Mouse (Mus musculus) limb, embryonic 10.5 days (tissue): ENCODE measurements at regions not wholly inside any gene's neighbourhood (a gene's known extent, or its start where the extent isn't known, plus 50 kb on each side); places are given as distances from the start of the nearest gene placed in this dataset.

Source experiments
- DNase-seq: peaks from one replicate; pipeline ENCODE4 v3.0.0-alpha.2; 2017; ENCODE audit warnings: low spot score
- H3K27ac ChIP-seq: fragments of 300-500 bp; sonication (generic); 2 replicates; pipeline ENCODE4 v1.5.1; 2016; ENCODE audit warnings: mild to moderate bottlenecking
- H3K27me3 ChIP-seq: fragments of 300-500 bp; sonication (generic); 2 replicates; pipeline ENCODE4 v1.6.1; 2016; ENCODE audit warnings: low read depth, mild to moderate bottlenecking; ENCODE audit not compliant: poor library complexity, severe bottlenecking
- H3K36me3 ChIP-seq: fragments of 300-500 bp; sonication (generic); 2 replicates; pipeline ENCODE4 v1.6.1; 2016; ENCODE audit warnings: mild to moderate bottlenecking, moderate library complexity
- H3K4me1 ChIP-seq: fragments of 300-500 bp; sonication (generic); 2 replicates; pipeline ENCODE4 v1.6.1; 2016
- H3K4me3 ChIP-seq: fragments of 300-500 bp; sonication (generic); 2 replicates; pipeline ENCODE4 v1.5.1; 2016; ENCODE audit warnings: mild to moderate bottlenecking, moderate library complexity
- H3K9me3 ChIP-seq: fragments of 300-500 bp; sonication (generic); replicated peaks from 2 replicates; pipeline ENCODE4 v1.6.1; 2016; ENCODE audit warnings: mild to moderate bottlenecking
- WGBS: fragments of 180-500 bp; shearing (Covaris S2); methylation state at CpG from one replicate; pipeline ENCODE4 v1.1.7; 2016; 5-methylcytosine and 5-hydroxymethylcytosine counted together

DNA sequence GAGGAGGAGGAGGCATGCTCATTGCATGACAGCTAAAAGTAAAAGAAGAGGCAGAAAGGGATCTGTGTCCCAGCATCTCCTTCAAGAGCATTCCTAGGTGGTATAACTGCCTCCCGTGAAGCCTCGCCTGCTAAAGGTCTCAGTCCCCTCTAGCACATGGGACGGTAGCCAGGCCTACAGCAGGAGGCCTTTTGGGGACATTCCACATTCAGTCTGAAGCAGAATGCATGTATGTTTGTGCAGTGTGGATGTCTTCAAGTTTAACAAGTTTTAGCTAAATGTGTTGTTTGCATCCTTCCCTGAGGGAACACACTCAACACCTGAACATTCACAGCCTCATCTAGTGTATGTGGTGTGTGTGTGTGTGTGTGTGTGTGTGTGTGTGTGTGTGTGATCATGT is 64.8 kb upstream of the Gm11983 start:
- Histone ChIP-seq H3K9me3 (no peaks in the 10 kb centered on the region), H3K4me1 (peaks cover 24% of the 10 kb centered on the region), H3K27ac (no peak overlapping the region), H3K4me3 (no peak overlapping the region), H3K27me3 (no peaks in the 10 kb centered on the region), H3K36me3 (no peaks in the 10 kb centered on the region)
- 81% methylated on average over 3 of the region's 3 CpGs for WGBS
- no peak for DNase-seq

DNA sequence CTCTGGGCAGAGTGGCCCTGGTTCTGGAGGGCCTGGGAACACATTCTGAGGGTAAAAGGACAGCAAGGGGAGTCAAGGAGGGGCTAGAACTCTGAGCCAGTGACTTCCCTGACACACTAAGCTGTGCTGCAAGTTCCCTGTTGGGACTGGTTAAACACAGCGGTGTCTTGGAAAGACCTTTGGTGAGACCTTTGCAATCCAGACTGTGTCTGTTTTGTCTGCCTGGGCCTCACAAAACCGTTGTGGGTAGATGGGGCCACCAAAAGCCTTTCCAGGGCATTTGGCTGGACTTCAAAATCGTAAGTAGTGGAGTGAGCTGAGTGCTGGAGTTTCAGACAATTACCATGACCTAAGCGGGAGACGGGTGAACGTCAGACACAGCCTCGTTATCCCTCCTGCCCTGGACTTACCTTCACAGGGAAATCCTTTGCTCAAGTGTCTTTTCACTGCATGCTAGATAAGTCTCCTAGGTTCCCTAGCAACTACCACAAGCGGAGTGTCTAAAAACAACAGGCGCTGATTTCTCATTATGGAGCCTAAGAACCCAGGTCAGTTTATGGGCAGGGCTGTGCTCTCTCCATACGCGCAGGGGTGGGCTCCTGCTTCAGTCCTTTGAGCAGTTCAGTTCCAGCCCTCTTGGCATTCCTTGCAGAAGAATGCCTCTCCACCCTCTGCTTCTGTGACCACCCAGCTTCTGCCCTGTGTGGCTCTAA is 63.5 kb upstream of the Gm11983 start:
- peaks cover 24% of the 10 kb centered on the region for H3K4me1 ChIP-seq
- H3K27me3 ChIP-seq = no peaks in the 10 kb centered on the region
- no peaks in the 10 kb centered on the region for H3K36me3 ChIP-seq
- no peak overlapping the region for H3K4me3 ChIP-seq
- peak overlapping the region; percentile 66 for H3K27ac ChIP-seq
- H3K9me3 ChIP-seq = no peaks in the 10 kb centered on the region
- WGBS = 66% methylated on average over 11 of the region's 11 CpGs
- no peak for DNase-seq

DNA sequence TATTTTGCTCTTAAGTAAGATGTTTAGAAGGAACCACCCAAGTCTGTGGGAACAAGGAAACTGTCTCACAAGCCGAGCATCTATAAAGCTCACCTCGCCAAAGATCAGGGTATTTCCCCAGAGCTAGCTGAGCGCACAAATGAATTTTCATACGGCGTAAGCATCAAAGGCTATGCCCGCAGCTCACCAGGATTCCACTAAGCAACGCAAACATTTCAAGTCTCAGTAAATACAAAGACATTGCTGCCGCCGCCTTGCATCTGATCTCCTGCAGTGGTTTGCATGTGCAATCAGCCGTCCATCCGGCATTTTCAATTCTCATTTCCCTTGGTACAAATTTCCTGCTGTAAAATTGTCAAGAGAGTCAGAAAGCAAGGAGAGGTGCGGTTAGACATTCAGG is 62.9 kb upstream of the Gm11983 start:
- Histone ChIP-seq H3K4me3 (no peak overlapping the region), H3K27me3 (no peaks in the 10 kb centered on the region), H3K36me3 (no peaks in the 10 kb centered on the region), H3K27ac (peak overlapping the region; percentile 66; the same call in 1 of the 2 replicates), H3K4me1 (peaks cover 23% of the 10 kb centered on the region), H3K9me3 (no peaks in the 10 kb centered on the region)
- WGBS = 73% methylated on average over 12 of the region's 12 CpGs
- DNase-seq = no peak

DNA sequence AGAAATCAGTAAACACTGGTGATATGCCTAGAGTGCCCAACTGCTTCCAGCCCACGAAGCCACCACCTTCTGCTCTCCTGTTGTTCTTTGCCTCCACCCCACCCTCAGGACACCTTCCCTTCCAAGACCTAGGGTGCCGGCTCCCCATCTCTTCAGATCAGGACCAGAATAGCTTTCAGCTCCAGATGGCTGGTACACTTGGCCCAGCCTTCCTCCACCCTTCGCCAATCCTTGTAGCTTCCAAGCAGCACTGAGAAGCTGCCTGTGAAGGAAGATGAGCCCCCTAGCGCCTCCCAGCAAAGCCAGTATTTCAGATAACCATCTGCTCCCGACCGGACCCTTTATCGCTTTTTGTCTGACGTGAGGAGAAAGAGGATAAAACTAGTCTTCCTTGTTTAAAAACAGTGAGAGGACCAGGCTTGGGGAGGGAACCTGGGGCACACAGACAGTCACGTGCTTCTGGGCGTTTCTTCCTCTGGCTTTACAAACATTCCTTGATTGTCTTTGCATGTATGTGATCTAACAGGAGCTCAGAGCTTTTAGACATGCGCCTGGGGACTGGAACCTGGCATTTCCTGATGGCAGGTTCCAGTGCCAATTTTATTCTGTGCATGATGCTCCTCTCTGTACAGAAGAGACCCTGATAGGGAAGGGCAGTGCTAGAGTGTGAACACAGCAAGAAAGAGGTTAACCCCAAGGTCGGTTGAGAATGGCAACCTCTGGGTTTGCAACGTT is 62.0 kb upstream of the Gm11983 start:
- H3K27ac ChIP-seq = no peak overlapping the region
- DNase-seq = no peak
- 78% methylated on average over 13 of the region's 13 CpGs for WGBS
- H3K4me1 ChIP-seq = peaks cover 32% of the 10 kb centered on the region
- no peaks in the 10 kb centered on the region for H3K36me3 ChIP-seq
- H3K27me3 ChIP-seq = no peaks in the 10 kb centered on the region
- no peaks in the 10 kb centered on the region for H3K9me3 ChIP-seq
- no peak overlapping the region for H3K4me3 ChIP-seq

DNA sequence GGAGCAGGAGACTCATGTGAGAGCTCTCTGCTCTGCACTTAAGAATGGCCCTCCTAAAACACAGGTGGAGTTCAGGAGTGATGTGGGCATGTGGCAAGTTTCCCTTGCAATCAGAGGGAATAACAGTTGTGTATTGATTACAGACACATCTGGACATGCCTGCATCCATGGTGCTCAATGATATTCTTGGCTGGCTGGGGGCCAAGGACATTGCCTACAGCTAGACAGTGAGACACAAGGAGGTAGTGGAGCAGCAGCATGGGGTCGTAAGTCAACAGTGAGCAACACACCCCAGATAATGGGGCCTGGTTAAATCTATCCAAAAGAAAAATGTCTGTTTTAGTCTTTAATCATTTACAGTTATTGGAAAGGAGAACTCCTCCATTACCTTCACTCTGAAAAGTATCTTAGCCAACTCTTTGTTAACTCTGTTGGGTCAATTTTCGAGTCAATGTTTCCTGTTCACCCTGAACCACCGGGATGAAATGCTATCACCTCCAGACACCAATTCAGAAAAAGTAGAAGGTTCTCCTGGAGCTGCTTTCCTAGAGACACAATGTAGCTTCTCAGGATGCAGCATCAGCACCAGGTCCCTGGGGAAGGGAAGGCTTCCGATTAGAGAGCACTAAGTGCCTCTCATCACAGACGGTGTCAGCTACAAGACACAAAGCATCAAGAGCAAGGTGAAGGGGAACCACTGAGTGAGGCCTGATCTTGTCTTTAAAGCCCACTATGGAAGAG is 61.1 kb upstream of the Gm11983 start:
- peaks cover 33% of the 10 kb centered on the region for H3K4me1 ChIP-seq
- no peak overlapping the region for H3K4me3 ChIP-seq
- 91% methylated on average over 5 of the region's 5 CpGs for WGBS
- no peaks in the 10 kb centered on the region for H3K9me3 ChIP-seq
- H3K27ac ChIP-seq = no peak overlapping the region
- H3K36me3 ChIP-seq = no peaks in the 10 kb centered on the region
- DNase-seq = no peak
- H3K27me3 ChIP-seq = no peaks in the 10 kb centered on the region

DNA sequence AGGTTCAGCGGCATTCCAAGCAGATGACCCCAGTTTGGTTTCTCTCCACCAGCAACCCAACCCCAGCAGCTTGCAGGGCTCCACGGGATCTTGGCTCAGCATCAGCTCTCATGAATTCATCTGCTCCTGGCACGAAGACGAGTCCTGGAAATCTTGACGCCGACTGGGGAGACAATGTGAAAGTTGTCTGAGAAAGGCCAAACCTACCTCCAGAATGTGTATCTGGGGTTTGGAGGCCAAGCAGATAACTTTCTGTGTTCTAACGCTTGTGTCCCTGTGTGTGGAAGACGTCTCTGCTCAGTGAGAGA is 58.3 kb upstream of the Gm11983 start:
- DNase-seq = no peak
- WGBS = 64% methylated on average over 8 of the region's 8 CpGs
- Histone ChIP-seq H3K4me3 (no peak overlapping the region), H3K4me1 (peaks cover 27% of the 10 kb centered on the region), H3K27ac (0 out of 2 replicates have a peak overlapping the region, but pooled peaks have one; percentile 6), H3K9me3 (no peaks in the 10 kb centered on the region), H3K36me3 (no peaks in the 10 kb centered on the region), H3K27me3 (no peaks in the 10 kb centered on the region)

DNA sequence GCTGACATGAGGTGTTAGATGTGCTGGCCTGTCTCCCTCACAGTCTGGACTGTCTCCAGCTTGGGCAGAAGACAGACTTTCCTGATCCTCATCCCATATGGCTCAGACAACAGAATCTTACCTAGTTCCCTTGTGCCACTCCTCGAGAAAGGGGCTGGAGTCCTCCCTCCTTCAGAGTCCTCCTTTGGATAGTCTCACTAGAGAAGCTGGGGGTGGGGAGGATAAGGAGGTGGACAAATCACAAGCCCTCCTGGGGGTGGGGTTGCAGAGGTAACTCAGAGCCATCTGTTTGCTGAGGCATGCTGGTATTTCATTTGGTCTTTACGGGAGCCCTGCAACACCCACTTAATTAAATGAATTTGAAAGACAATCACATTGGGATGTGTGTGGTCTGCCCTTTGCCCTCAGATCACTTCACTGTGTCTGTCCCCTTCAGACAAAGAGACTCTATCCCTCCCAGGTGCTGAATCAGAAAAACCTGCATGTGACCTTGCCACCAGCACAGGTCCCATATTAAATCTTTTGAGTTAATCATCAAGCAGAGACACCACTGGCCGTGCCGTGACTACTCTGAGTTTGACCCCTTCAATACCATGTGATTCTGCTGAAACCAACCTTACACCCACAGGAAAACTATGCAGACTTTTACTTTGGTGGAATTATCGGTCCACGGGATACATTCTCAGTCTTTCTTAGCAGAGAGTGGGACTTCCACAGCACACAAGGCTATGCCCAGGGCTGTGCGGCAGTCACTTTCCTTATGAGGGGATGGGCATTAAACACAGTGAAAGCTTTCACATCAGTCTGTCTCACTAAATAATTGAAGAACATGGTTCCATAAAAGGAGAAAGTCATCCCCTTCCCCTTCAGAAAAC is 57.7 kb upstream of the Gm11983 start:
- Histone ChIP-seq H3K9me3 (no peaks in the 10 kb centered on the region), H3K4me1 (peaks cover 26% of the 10 kb centered on the region), H3K36me3 (no peaks in the 10 kb centered on the region), H3K27ac (peak overlapping the region; percentile 56; the same call in 1 of the 2 replicates), H3K27me3 (no peaks in the 10 kb centered on the region), H3K4me3 (no peak overlapping the region)
- WGBS = 32% methylated on average over 7 of the region's 7 CpGs
- no peak for DNase-seq

DNA sequence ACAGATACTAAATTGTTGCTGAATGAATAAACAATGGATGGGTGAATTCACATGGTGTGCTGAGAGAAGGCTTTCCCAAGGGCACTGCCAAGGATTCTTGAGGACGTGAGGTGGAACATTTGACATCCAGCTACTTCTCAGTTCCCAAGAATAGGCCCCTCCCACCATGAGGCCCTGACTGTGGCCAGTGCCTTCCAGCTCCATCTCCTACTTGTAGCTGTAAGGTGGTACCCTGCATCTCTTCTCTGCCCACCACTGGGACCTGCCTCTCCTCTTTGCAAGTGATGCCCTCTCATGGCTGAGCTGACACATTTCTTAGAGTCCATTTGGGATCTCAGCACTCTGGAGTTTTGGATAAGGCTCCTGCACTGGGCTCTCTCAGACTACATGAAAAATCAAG is 56.3 kb upstream of the Gm11983 start:
- 93% methylated on average over 1 of the region's 1 CpGs for WGBS
- no peaks in the 10 kb centered on the region for H3K9me3 ChIP-seq
- peaks cover 33% of the 10 kb centered on the region for H3K4me1 ChIP-seq
- no peak overlapping the region for H3K4me3 ChIP-seq
- no peak overlapping the region for H3K27ac ChIP-seq
- no peak for DNase-seq
- no peaks in the 10 kb centered on the region for H3K36me3 ChIP-seq
- no peaks in the 10 kb centered on the region for H3K27me3 ChIP-seq

DNA sequence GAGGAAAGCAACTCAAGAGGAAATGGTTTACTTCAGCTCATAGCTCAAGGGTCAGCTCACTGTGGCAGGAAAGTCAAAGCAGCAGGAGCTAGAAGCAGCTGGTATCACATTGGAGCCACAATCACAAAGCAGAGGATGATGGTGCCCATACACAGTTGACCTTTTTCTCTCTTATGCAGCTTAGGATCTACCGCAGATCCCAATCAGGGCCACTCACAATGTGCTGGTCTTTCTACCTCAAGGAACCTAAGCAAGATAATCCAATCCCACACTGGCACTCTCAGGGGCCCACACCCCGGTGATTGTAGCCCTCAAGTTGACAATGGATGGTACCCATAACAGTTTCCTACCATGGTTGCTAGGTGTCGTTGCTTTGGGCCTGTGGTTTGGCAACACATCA is 55.6 kb upstream of the Gm11983 start:
- Histone ChIP-seq H3K27ac (no peak overlapping the region), H3K4me1 (peaks cover 37% of the 10 kb centered on the region), H3K4me3 (no peak overlapping the region), H3K36me3 (no peaks in the 10 kb centered on the region), H3K9me3 (no peaks in the 10 kb centered on the region), H3K27me3 (no peaks in the 10 kb centered on the region)
- no peak for DNase-seq
- WGBS = 96% methylated on average over 3 of the region's 3 CpGs

DNA sequence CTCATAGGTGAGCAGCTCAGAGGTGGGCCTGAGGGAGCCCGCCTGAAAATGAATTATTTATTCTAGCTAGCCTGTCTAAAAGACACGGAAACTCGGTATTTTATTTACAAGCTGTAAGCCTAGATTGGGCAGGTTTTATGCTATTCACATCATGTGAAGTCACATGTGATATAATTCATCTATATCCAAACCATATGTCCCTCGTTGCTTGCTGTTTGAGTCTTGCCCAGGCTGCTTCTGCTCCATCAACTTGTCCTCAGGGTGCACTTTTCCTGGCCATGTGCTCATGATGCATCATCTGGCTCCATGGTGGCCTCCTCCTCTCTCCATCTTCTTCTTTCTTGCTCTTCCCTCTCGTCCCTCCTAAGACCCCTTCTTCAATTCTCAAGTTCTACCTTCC is 53.0 kb upstream of the Gm11983 start:
- H3K36me3 ChIP-seq = no peaks in the 10 kb centered on the region
- H3K27me3 ChIP-seq = no peaks in the 10 kb centered on the region
- DNase-seq = no peak
- peaks cover 34% of the 10 kb centered on the region for H3K4me1 ChIP-seq
- no peak overlapping the region for H3K4me3 ChIP-seq
- no peaks in the 10 kb centered on the region for H3K9me3 ChIP-seq
- H3K27ac ChIP-seq = no peak overlapping the region
- 71% methylated on average over 5 of the region's 5 CpGs for WGBS

DNA sequence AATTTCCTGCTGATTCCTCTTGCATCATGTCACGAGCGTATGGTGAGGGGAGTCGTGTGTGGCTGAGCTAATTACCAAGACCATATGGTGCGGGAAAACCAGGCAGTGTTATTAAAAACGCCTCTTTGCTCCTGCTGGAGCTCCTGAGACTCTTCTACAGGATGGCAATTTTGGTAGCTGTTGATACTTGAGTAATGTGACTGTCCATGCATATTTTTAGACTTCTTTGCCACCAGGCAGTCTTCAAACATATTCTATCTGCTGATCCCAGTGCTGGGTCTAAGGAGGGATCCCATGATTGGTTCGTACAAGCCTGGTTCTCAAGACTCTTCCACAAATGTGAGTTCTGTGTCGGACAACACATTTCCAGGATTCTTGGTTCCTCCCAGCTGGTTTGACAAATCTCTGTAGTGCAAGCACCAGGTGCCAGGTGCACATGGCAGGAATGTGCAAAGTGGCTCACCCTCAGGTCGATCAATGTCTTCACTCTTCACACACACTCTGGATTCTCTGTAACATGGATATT is 52.3 kb upstream of the Gm11983 start:
- Histone ChIP-seq H3K36me3 (no peaks in the 10 kb centered on the region), H3K27ac (no peak overlapping the region), H3K27me3 (no peaks in the 10 kb centered on the region), H3K9me3 (no peaks in the 10 kb centered on the region), H3K4me1 (peaks cover 27% of the 10 kb centered on the region), H3K4me3 (no peak overlapping the region)
- 64% methylated on average over 8 of the region's 8 CpGs for WGBS
- no peak for DNase-seq

DNA sequence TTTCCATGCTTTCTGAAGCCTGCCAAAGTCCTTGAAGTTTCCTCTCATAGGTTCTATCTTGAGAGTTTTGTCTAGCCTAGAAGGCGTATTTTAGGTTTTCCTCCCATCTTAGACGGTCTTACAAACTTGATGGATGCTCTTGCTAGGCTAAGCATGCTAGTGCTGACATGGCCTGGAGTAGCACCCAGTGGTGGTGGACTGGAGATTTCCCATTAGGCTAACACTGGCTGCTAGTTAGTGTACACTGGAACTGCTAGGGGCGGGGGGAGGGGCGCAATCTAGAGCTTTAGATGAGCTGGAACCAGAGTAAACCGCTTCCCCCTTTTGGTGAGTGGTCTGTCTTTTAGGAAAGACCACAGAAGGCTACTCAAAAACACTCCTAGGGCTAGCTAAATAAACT is 51.7 kb upstream of the Gm11983 start:
- Histone ChIP-seq H3K27ac (peak overlapping the region; percentile 53; the same call in 1 of the 2 replicates), H3K4me1 (peaks cover 22% of the 10 kb centered on the region), H3K36me3 (no peaks in the 10 kb centered on the region), H3K27me3 (no peaks in the 10 kb centered on the region), H3K9me3 (no peaks in the 10 kb centered on the region), H3K4me3 (no peak overlapping the region)
- no peak for DNase-seq
- WGBS = 80% methylated on average over 5 of the region's 5 CpGs
